Mouse (Mus musculus) liver, adult 2 months (tissue): ENCODE results near the gene Fbxl13.

Experiments
- CTCF ChIP-seq: fragments of 200-500 bp; IDR thresholded peaks from 2 replicates; pipeline ENCODE4 v1.5.1; 2011; ENCODE audit warnings: low read depth, low read length, control low read depth
- POLR2A ChIP-seq: fragments of 200-500 bp; IDR thresholded peaks from 2 replicates; pipeline ENCODE4 v1.6.1; 2011; ENCODE audit warnings: low read length, control low read depth; ENCODE audit not compliant: insufficient read depth; ENCODE audit errors: extremely low read depth

DNA sequence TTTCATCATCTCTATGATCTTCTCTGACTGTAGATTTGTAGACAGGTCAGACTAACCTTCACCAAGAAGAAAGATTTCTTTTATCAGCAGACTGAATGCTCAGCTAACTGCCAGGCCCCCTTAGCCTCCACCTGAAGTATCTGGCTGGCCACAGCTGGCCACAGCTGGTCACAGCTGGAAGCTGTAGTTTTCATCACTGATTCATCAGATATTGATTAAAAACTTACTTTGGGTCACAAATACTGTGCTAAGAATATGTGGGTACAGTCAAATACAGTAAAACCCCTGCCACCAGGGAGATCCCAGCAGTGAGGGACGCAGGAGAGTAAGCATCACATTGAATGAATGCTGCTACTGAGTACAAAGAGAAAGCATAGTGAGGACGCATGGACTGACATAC, 113.3 kb downstream of the Fbxl13 start:
- TF ChIP-seq POLR2A (no peak), CTCF (no peak)
